Mouse (Mus musculus): ENCODE results near the gene Gtf2i. TPM values are rescaled to one million over a fixed set of nuclear protein-coding genes. Genes with fewer than 3 reads are reported as not detected.

Gtf2i gene
- polyA plus RNA-seq, 1 experiment from 2014 or later = 196 TPM

DNA sequence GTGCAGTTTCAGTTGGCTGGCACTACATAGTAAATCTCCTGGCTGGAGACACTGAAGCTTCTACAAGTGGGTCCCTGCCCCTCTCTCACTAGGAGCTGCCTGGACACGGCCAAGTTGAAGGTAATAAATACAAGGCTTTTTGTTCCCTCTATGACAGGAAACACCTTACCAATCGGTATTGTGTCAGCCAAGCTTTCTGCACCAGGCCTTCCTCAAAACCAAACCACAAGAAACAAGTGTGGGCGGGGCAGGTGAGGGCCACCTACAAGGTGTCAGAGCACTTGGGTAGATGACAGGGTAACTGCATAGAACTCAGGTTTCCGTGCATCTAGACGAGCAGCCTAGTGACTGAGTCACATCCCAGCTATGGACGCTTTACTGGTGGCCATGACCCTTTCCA, 77.8 kb downstream of the Gtf2i start:
- Histone ChIP-seq H3K9me3 (ENCODE audit: control insufficient read depth, low read length) (no peaks in the 10 kb centered on the region), H3K27me3 (ENCODE audit: control insufficient read depth, insufficient read depth, low read length) (no peaks in the 10 kb centered on the region)

GRCm38 (mm10) chr5:134236241-134236640, 78.3 kb downstream of the Gtf2i start:
- H3K36me3 ChIP-seq (ENCODE audit: control insufficient read depth, insufficient read depth, low read length) = peaks cover 55% of the 10 kb centered on the region
- H3K27ac ChIP-seq (ENCODE audit: low read depth, low read length) = no peak overlapping the region
- H3K9me3 ChIP-seq (ENCODE audit: control insufficient read depth, low read length) = no peaks in the 10 kb centered on the region
- 77% methylated on average over 3 of the region's 3 CpGs for WGBS
- H3K4me2 ChIP-seq (replicated peaks; ENCODE audit: low read depth, low read length) = no peak overlapping the region
- ATAC-seq (ENCODE audit: low FRiP score, low TSS enrichment) = no peak
- no peak overlapping the region for H3K4me3 ChIP-seq (ENCODE audit: low read length)
- no peak overlapping the region for H3K9ac ChIP-seq (ENCODE audit: low read depth, low read length)
- no peaks in the 10 kb centered on the region for H3K27me3 ChIP-seq (ENCODE audit: control insufficient read depth, insufficient read depth, low read length)
- 0 out of 2 replicates have a peak, but pooled peaks cover 14% of the 10 kb centered on the region for H3K4me1 ChIP-seq (ENCODE audit: control insufficient read depth, insufficient read depth, low read length)

More for the DNA sequence above, 77.8 kb downstream of the Gtf2i start:
- no peak overlapping the region for H3K4me3 ChIP-seq (ENCODE audit: low read length)
- H3K4me2 ChIP-seq (replicated peaks; ENCODE audit: low read depth, low read length) = no peak overlapping the region
- H3K4me1 ChIP-seq (ENCODE audit: control insufficient read depth, insufficient read depth, low read length) = 0 out of 2 replicates have a peak, but pooled peaks cover 14% of the 10 kb centered on the region
- WGBS = 75% methylated on average over 6 of the region's 6 CpGs
- H3K9ac ChIP-seq (ENCODE audit: low read depth, low read length) = no peak overlapping the region
- H3K27ac ChIP-seq (ENCODE audit: low read depth, low read length) = no peak overlapping the region
- no peak for ATAC-seq (ENCODE audit: low FRiP score, low TSS enrichment)
- peaks cover 60% of the 10 kb centered on the region for H3K36me3 ChIP-seq (ENCODE audit: control insufficient read depth, insufficient read depth, low read length)

- H3K4me2 ChIP-seq (replicated peaks; ENCODE audit: low read depth, low read length) = no peak overlapping the region
- peak overlapping the region; percentile 2; the same call in 1 of the 2 replicates for H3K27ac ChIP-seq (ENCODE audit: low read depth, low read length)
- H3K4me1 ChIP-seq (ENCODE audit: control insufficient read depth, insufficient read depth, low read length) = 0 out of 2 replicates have a peak, but pooled peaks cover 14% of the 10 kb centered on the region
- H3K27me3 ChIP-seq (ENCODE audit: control insufficient read depth, insufficient read depth, low read length) = no peaks in the 10 kb centered on the region
- no peak overlapping the region for H3K9ac ChIP-seq (ENCODE audit: low read depth, low read length)
- 43% methylated on average over 6 of the region's 6 CpGs for WGBS
- no peak for ATAC-seq (ENCODE audit: low FRiP score, low TSS enrichment)
- no peaks in the 10 kb centered on the region for H3K9me3 ChIP-seq (ENCODE audit: control insufficient read depth, low read length)
- H3K36me3 ChIP-seq (ENCODE audit: control insufficient read depth, insufficient read depth, low read length) = peaks cover 44% of the 10 kb centered on the region
- H3K4me3 ChIP-seq (ENCODE audit: low read length) = no peak overlapping the region
Observed at GRCm38 (mm10) chr5:134235111-134235510, 79.4 kb downstream of the Gtf2i start.

DNA sequence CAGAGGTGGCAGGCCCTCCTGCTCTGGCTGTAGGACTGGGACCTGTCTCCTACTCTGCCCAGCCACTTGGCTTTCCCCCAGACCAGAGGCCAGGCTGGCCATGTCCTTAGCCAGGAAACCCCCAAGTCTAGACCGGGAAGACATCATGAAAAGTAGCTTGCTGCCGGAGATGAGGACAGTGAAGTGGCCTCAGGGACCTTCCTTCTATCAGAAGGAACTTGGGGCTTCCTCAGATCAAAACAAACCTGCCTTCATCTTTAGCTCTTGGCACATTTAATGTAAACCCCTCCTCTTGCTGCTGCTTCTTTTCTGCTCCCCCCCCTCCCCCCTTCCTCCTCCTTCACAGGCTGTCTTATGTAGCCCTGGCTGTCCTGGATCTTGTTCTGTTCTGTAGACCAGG, 80.4 kb downstream of the Gtf2i start:
- no peak overlapping the region for H3K9ac ChIP-seq (ENCODE audit: low read depth, low read length)
- 55% methylated on average over 2 of the region's 2 CpGs for WGBS
- H3K9me3 ChIP-seq (ENCODE audit: control insufficient read depth, low read length) = no peaks in the 10 kb centered on the region
- H3K36me3 ChIP-seq (ENCODE audit: control insufficient read depth, insufficient read depth, low read length) = peaks cover 34% of the 10 kb centered on the region
- no peak overlapping the region for H3K4me2 ChIP-seq (replicated peaks; ENCODE audit: low read depth, low read length)
- no peak overlapping the region for H3K27ac ChIP-seq (ENCODE audit: low read depth, low read length)
- no peaks in the 10 kb centered on the region for H3K27me3 ChIP-seq (ENCODE audit: control insufficient read depth, insufficient read depth, low read length)
- ATAC-seq (ENCODE audit: low FRiP score, low TSS enrichment) = no peak
- H3K4me3 ChIP-seq (ENCODE audit: low read length) = no peak overlapping the region
- 0 out of 2 replicates have a peak, but pooled peaks cover 14% of the 10 kb centered on the region for H3K4me1 ChIP-seq (ENCODE audit: control insufficient read depth, insufficient read depth, low read length)

DNA sequence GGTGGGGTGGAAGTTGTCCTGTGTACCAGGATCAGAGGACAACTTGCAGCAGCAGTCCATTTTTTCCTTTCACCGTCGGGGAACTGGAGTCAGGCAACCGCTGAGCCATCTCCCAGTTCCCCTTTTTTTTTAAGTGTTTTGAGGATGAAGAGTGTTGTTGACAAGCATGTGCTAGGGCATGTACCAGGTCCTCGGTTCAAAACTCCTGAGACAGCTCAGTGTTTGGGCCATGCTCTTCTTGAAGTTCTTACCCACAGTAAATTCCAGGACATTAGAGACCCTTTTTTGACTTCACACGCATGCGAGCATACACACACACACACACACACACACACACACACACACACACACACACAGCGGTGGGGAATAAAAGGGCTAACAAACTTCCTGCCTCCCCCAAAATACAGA, 81.3 kb downstream of the Gtf2i start:
- H3K27ac ChIP-seq (ENCODE audit: low read depth, low read length) = peak overlapping the region; percentile 37; the same call in 1 of the 2 replicates
- 52% methylated on average over 7 of the region's 7 CpGs for WGBS

DNA sequence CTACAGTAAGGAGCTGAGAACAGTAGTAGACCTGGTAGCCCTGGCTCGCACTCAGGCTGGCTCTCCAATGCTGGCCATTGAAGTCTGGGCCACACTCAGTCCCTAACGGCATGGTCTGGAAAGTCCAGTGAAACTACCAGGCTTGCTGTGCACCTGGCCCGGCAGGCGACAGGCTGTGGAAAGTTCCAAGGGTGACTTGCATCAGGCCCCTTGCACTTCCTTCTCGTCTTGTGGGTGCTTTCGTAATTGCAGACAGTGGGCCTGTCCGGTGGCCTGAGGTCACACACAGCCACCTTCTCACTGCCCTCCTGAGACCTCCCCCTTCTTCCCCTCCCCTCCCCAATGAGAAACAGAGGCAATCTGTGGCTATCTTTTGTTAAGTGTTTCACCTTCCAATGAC, 82.0 kb downstream of the Gtf2i start:
- Histone ChIP-seq H3K4me3 (ENCODE audit: low read length) (no peak overlapping the region), H3K27me3 (ENCODE audit: control insufficient read depth, insufficient read depth, low read length) (no peaks in the 10 kb centered on the region), H3K36me3 (ENCODE audit: control insufficient read depth, insufficient read depth, low read length) (peaks cover 18% of the 10 kb centered on the region), H3K27ac (ENCODE audit: low read depth, low read length) (0 out of 2 replicates have a peak overlapping the region, but pooled peaks have one; percentile 37), H3K9ac (ENCODE audit: low read depth, low read length) (no peak overlapping the region), H3K4me2 (replicated peaks; ENCODE audit: low read depth, low read length) (no peak overlapping the region), H3K4me1 (ENCODE audit: control insufficient read depth, insufficient read depth, low read length) (0 out of 2 replicates have a peak, but pooled peaks cover 14% of the 10 kb centered on the region), H3K9me3 (ENCODE audit: control insufficient read depth, low read length) (no peaks in the 10 kb centered on the region)
- WGBS = 20% methylated on average over 7 of the region's 7 CpGs
- no peak for ATAC-seq (ENCODE audit: low FRiP score, low TSS enrichment)

More for the DNA sequence above, 81.3 kb downstream of the Gtf2i start:
- ATAC-seq (ENCODE audit: low FRiP score, low TSS enrichment) = no peak
- Histone ChIP-seq H3K4me3 (ENCODE audit: low read length) (no peak overlapping the region), H3K4me1 (ENCODE audit: control insufficient read depth, insufficient read depth, low read length) (0 out of 2 replicates have a peak, but pooled peaks cover 14% of the 10 kb centered on the region), H3K9ac (ENCODE audit: low read depth, low read length) (no peak overlapping the region), H3K9me3 (ENCODE audit: control insufficient read depth, low read length) (no peaks in the 10 kb centered on the region), H3K36me3 (ENCODE audit: control insufficient read depth, insufficient read depth, low read length) (peaks cover 25% of the 10 kb centered on the region), H3K27me3 (ENCODE audit: control insufficient read depth, insufficient read depth, low read length) (no peaks in the 10 kb centered on the region), H3K4me2 (replicated peaks; ENCODE audit: low read depth, low read length) (no peak overlapping the region)

GRCm38 (mm10) chr5:134232111-134232510, 82.4 kb downstream of the Gtf2i start:
- Histone ChIP-seq H3K27ac (ENCODE audit: low read depth, low read length) (no peak overlapping the region), H3K4me2 (replicated peaks; ENCODE audit: low read depth, low read length) (no peak overlapping the region), H3K9me3 (ENCODE audit: control insufficient read depth, low read length) (no peaks in the 10 kb centered on the region), H3K9ac (ENCODE audit: low read depth, low read length) (no peak overlapping the region), H3K27me3 (ENCODE audit: control insufficient read depth, insufficient read depth, low read length) (no peaks in the 10 kb centered on the region), H3K4me3 (ENCODE audit: low read length) (no peak overlapping the region), H3K36me3 (ENCODE audit: control insufficient read depth, insufficient read depth, low read length) (peaks cover 14% of the 10 kb centered on the region), H3K4me1 (ENCODE audit: control insufficient read depth, insufficient read depth, low read length) (peaks cover 17% of the 10 kb centered on the region)
- no peak for ATAC-seq (ENCODE audit: low FRiP score, low TSS enrichment)
- 51% methylated on average over 6 of the region's 6 CpGs for WGBS

DNA sequence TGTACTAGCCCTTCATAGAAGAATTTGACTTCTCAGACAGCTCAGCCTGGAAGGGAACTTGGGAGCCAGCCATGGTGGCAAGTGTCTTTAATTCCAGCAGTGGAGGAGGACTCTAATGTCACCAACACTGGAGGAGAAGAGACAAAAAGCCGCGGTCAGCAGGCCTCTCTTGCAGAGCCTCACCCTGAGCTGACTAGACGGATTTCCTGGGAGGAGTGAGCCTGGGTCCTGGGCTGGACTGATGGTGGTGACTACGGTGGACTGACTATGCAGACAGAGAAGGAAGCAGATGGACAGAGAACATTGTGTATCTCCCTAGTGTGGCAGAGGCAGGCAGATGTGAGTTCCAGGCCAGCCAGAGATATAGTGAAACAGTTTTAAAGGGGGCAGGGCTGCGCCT, 83.2 kb downstream of the Gtf2i start:
- H3K4me1 ChIP-seq (ENCODE audit: control insufficient read depth, insufficient read depth, low read length) = peaks cover 23% of the 10 kb centered on the region
- no peak overlapping the region for H3K4me3 ChIP-seq (ENCODE audit: low read length)
- H3K9ac ChIP-seq (ENCODE audit: low read depth, low read length) = no peak overlapping the region
- WGBS = 72% methylated on average over 5 of the region's 5 CpGs
- no peak for ATAC-seq (ENCODE audit: low FRiP score, low TSS enrichment)
- H3K27me3 ChIP-seq (ENCODE audit: control insufficient read depth, insufficient read depth, low read length) = no peaks in the 10 kb centered on the region
- peaks cover 6% of the 10 kb centered on the region; the same call in 1 of the 2 replicates for H3K36me3 ChIP-seq (ENCODE audit: control insufficient read depth, insufficient read depth, low read length)
- no peak overlapping the region for H3K4me2 ChIP-seq (replicated peaks; ENCODE audit: low read depth, low read length)
- H3K9me3 ChIP-seq (ENCODE audit: control insufficient read depth, low read length) = no peaks in the 10 kb centered on the region
- H3K27ac ChIP-seq (ENCODE audit: low read depth, low read length) = no peak overlapping the region

- Histone ChIP-seq H3K27me3 (ENCODE audit: control insufficient read depth, insufficient read depth, low read length) (no peaks in the 10 kb centered on the region), H3K9me3 (ENCODE audit: control insufficient read depth, low read length) (no peaks in the 10 kb centered on the region), H3K4me2 (replicated peaks; ENCODE audit: low read depth, low read length) (no peak within 1 kb of the TSS), H3K4me3 (ENCODE audit: low read length) (no peak within 1 kb of the TSS), H3K27ac (ENCODE audit: low read depth, low read length) (no peak within 1 kb of the TSS), H3K36me3 (ENCODE audit: control insufficient read depth, insufficient read depth, low read length) (no peaks in the 10 kb centered on the region), H3K4me1 (ENCODE audit: control insufficient read depth, insufficient read depth, low read length) (peaks cover 19% of the 10 kb centered on the region), H3K9ac (ENCODE audit: low read depth, low read length) (no peak within 1 kb of the TSS)
- no peak for ATAC-seq (ENCODE audit: low FRiP score, low TSS enrichment)
- WGBS = 92% methylated on average over 7 of the region's 7 CpGs
Observed at GRCm38 (mm10) chr5:134229391-134229790, 85.2 kb downstream of the Gtf2i start, which contains the start of gene Ncf1. Gene Ncf1 (minus strand): TSS chr5:134229625.

Measured in kidney, embryonic 14.5 days (tissue).